Mouse (Mus musculus) forebrain, embryonic 14.5 days (tissue): ENCODE results near the gene Dpep1. TPM values are rescaled to one million over a fixed set of nuclear protein-coding genes. Genes with fewer than 3 reads are reported as not detected.
"Not testable (repeated sequence)": the region's sequence is repeated elsewhere in the genome, so short reads cannot be mapped to it uniquely, and the experiment has no call there.

Experiments
- ATAC-seq: fragments of 200-750 bp; cut with Nextera tagmentation; 2 replicates; pipeline ENCODE4 v1.8.0; 2017; ENCODE audit warnings: mild to moderate bottlenecking, moderate library complexity
- DNase-seq: peaks from one replicate; pipeline ENCODE4 v3.0.0-alpha.2; 2015; ENCODE audit warnings: low spot score
- H3K27ac ChIP-seq: fragments of 300-500 bp; sonication (generic); 2 replicates; pipeline ENCODE4 v1.5.1; 2014; ENCODE audit warnings: low read depth, mild to moderate bottlenecking, control low read depth, low read length, moderate library complexity
- H3K27me3 ChIP-seq: fragments of 300-500 bp; sonication (generic); replicated peaks from 2 replicates; pipeline ENCODE4 v1.6.1; 2014; ENCODE audit warnings: low read length, control low read depth, mixed read lengths; ENCODE audit not compliant: control insufficient read depth, insufficient read depth
- H3K36me3 ChIP-seq: fragments of 300-500 bp; sonication (generic); 2 replicates; pipeline ENCODE4 v1.6.1; 2014; ENCODE audit warnings: low read length, control low read depth; ENCODE audit not compliant: control insufficient read depth, insufficient read depth
- H3K4me1 ChIP-seq: fragments of 300-500 bp; sonication (generic); 2 replicates; pipeline ENCODE4 v1.6.1; 2014; ENCODE audit warnings: antibody characterized with exemption, low read length, control low read depth; ENCODE audit not compliant: control insufficient read depth, insufficient read depth
- H3K4me2 ChIP-seq: fragments of 300-500 bp; sonication (generic); 2 replicates; pipeline ENCODE4 v1.6.1; 2014; ENCODE audit warnings: mild to moderate bottlenecking, control low read depth, low read length
- H3K4me3 ChIP-seq: fragments of 300-500 bp; sonication (generic); 2 replicates; pipeline ENCODE4 v1.5.1; 2014; ENCODE audit warnings: low read depth, low read length, control low read depth
- H3K9ac ChIP-seq: fragments of 300-500 bp; sonication (generic); 2 replicates; pipeline ENCODE4 v1.6.1; 2014; ENCODE audit warnings: mild to moderate bottlenecking, low read length, control low read depth, moderate library complexity
- H3K9me3 ChIP-seq: fragments of 300-500 bp; sonication (generic); replicated peaks from 2 replicates; pipeline ENCODE4 v1.6.1; 2016; ENCODE audit warnings: low read length, control low read depth, mixed read lengths; ENCODE audit not compliant: control insufficient read depth
- WGBS: fragments of 180-500 bp; shearing (Covaris S2); extraction: QIAGEN DNeasy Blood & Tissue Kit; methylation state at CpG from one replicate; pipeline ENCODE4 v1.1.7; 2014; 5-methylcytosine and 5-hydroxymethylcytosine counted together
- polyA plus RNA-seq: library from polyadenylated mRNA; unstranded; fragments of >200 nt; fragmentation: Nextera tagmentation; extraction: Ambion mirVana; gene quantifications from 2 replicates; pipeline ENCODE4 v1.2.1, GENCODE M21; 2014

Gene Dpep1
- polyA plus RNA-seq, 1 experiment from 2014 or later, result not detected

DNA sequence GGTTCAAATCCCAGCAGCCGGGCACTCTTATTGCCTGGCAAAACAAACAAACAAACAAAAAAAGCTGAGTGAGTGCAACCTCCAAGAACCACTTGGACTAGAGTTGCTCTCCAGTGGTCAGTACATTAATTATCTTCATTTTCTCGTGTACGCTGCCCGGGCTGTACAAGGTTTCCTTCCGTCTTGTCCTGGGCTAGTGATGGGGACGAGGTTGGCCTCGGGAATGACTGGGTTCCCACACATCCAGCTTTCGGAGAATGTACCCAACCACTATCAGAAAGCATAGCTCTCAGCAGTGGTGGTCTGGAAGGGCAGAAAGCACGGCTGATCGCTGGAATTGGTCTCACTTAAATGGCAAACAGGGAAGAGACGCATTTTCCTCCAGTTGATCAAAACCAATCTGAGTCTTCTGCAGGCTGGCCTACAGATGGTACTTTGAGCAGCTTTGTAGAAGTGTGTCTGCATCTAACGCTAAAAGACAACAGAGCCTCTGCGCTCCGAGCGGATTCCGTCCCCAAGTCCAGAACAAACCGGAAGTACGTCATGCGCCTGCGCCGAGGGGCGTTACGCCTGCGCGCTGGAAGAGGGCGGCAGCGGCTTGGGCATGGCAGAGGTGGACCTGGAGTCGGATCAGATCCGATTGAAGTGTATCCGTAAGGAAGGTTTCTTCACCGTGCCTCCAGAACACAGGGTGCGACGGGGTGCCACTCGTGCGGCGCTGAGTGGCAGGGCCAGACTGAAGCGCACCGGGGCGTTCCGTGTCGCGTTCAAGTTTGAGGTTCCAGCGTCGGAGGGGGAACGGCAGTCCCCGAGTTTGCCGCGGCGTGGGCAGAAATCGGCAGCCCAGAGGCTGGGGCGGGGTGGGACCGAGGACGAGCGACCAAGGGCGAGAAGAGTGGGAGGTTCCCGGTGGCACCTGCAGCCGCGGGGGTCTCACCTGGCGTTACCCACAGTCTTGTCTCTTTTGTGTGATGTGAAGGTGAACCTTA is 38.5 kb downstream of the Dpep1 start, which contains the start of gene Cdk10:
Cdk10 (plus strand) TSS at position 565 of the 989 bp plus-strand sequence.
- Histone ChIP-seq H3K4me3 (peak within 1 kb of the TSS; percentile 82), H3K36me3 (peaks cover 31% of the 10 kb centered on the region), H3K4me2 (peak within 1 kb of the TSS; percentile 66), H3K9ac (peak within 1 kb of the TSS; percentile 77), H3K9me3 (no peaks in the 10 kb centered on the region), H3K4me1 (peaks cover 10% of the 10 kb centered on the region), H3K27ac (peak within 1 kb of the TSS; percentile 72), H3K27me3 (no peaks in the 10 kb centered on the region)
- ATAC-seq (peak; percentile 95), DNase-seq (peak; percentile 95)
- WGBS, result 4% methylated on average over 59 of the region's 59 CpGs

DNA sequence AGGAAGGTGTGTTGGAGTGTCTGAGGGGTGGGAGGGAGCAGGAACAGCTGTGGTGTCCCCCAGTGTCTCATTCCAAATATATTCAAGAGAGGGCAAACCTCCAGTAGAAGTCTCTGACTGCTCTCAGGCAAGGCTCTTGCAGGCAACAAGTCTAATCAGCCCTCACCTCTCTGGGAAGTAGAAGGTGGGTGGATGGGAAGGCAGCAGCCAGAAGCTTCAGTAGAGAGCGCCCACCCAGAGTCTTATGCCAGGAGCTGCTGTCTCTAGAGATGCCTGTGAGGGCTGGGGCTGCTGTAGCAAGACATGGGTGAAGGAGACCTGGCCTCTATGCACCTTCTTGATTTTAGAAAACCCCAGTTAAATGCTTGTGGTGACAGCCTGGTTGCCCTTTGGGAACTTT is 42.4 kb downstream of the Dpep1 start:
- Histone ChIP-seq H3K4me1 (peaks cover 10% of the 10 kb centered on the region), H3K4me3 (no peak overlapping the region), H3K27me3 (no peaks in the 10 kb centered on the region), H3K36me3 (peaks cover 31% of the 10 kb centered on the region), H3K27ac (no peak overlapping the region), H3K4me2 (no peak overlapping the region), H3K9me3 (no peaks in the 10 kb centered on the region), H3K9ac (no peak overlapping the region)
- no peak for ATAC-seq
- 100% methylated on average over 1 of the region's 1 CpGs for WGBS
- DNase-seq, result no peak

GRCm38 (mm10) chr8:123230326-123230725 is 44.3 kb downstream of the Dpep1 start:
- WGBS, result 83% methylated on average over 9 of the region's 11 CpGs
- H3K9ac ChIP-seq, DNase-seq, H3K27ac ChIP-seq, ATAC-seq, H3K4me3 ChIP-seq, H3K4me2 ChIP-seq, H3K4me1 ChIP-seq, H3K9me3 ChIP-seq: not testable (repeated sequence)
- H3K36me3 ChIP-seq, result peaks cover 31% of the 10 kb centered on the region
- peaks cover 12% of the 10 kb centered on the region for H3K27me3 ChIP-seq

DNA sequence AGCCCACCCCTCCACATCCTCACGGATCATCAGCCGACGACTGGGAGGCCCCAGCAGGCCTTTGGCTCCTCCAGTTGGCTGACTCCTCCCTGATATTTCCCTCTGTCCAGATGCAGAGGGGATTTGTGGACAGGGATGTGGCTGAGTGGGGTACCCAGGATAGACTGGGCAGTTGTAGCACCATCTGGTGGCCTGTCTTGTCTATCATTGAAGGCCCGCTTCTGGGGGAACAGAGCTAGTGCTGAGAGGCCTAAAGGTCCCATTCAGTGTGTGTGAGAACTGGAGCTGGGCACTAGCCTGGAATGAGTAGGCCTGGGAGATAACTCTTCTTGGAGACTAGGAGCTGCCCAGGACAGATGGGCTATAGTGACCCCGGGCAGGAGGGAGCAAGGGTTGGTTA is 45.7 kb downstream of the Dpep1 start:
- Histone ChIP-seq H3K27ac (no peak overlapping the region), H3K4me2 (no peak overlapping the region), H3K36me3 (peaks cover 27% of the 10 kb centered on the region), H3K4me3 (no peak overlapping the region), H3K9ac (no peak overlapping the region), H3K27me3 (peaks cover 22% of the 10 kb centered on the region), H3K4me1 (peaks cover 7% of the 10 kb centered on the region), H3K9me3 (no peaks in the 10 kb centered on the region)
- 60% methylated on average over 5 of the region's 5 CpGs for WGBS
- ATAC-seq, result no peak
- no peak for DNase-seq

- H3K4me2 ChIP-seq, result no peak overlapping the region
- no peak overlapping the region for H3K9ac ChIP-seq
These were observed 46.5 kb downstream of the Dpep1 start for GRCm38 (mm10) chr8:123232553-123232952.

DNA sequence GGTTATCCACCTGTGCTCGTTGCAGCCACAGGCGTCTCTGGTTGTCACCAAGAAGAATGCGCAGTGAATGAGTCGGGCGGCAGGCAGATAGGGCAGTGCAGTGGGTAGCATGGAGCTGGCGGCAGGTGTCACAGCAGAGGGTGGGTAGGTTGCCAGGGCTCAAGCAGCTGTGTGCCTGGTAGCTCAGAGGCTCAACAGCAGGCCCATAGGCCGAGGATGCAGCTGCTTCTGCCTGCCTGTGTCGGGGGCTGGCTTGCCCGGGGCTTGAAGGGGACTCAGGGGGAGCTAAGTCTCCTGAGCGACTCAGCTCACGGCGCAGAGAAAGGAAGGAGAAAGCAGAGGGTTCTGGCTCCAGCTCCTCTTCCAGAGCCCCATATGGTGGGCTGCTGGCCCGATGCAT is 47.3 kb downstream of the Dpep1 start:
- ATAC-seq, result no peak
- H3K9ac ChIP-seq, result no peak overlapping the region
- H3K4me2 ChIP-seq, result no peak overlapping the region
- WGBS, result 62% methylated on average over 13 of the region's 13 CpGs
- H3K4me1 ChIP-seq, result peaks cover 7% of the 10 kb centered on the region
- no peaks in the 10 kb centered on the region for H3K9me3 ChIP-seq
- H3K27ac ChIP-seq, result no peak overlapping the region
- no peak for DNase-seq
- peaks cover 22% of the 10 kb centered on the region for H3K27me3 ChIP-seq
- H3K36me3 ChIP-seq, result peaks cover 11% of the 10 kb centered on the region; the same call in 1 of the 2 replicates
- no peak overlapping the region for H3K4me3 ChIP-seq

More at GRCm38 (mm10) chr8:123232553-123232952, 46.5 kb downstream of the Dpep1 start:
- DNase-seq (no peak), ATAC-seq (no peak)
- Histone ChIP-seq H3K4me3 (no peak overlapping the region), H3K27me3 (peaks cover 22% of the 10 kb centered on the region), H3K4me1 (peaks cover 7% of the 10 kb centered on the region), H3K9me3 (no peaks in the 10 kb centered on the region), H3K27ac (no peak overlapping the region), H3K36me3 (peaks cover 19% of the 10 kb centered on the region)
- 44% methylated on average over 7 of the region's 7 CpGs for WGBS

- Histone ChIP-seq H3K9me3 (no peaks in the 10 kb centered on the region), H3K4me3 (no peak overlapping the region), H3K4me1 (peaks cover 7% of the 10 kb centered on the region), H3K9ac (no peak overlapping the region), H3K36me3 (peaks cover 7% of the 10 kb centered on the region; the same call in 1 of the 2 replicates), H3K4me2 (no peak overlapping the region), H3K27ac (no peak overlapping the region), H3K27me3 (peaks cover 22% of the 10 kb centered on the region)
- WGBS, result 81% methylated on average over 11 of the region's 11 CpGs
- DNase-seq (no peak), ATAC-seq (no peak)
These were observed 47.7 kb downstream of the Dpep1 start for GRCm38 (mm10) chr8:123233760-123234159.

- Histone ChIP-seq H3K9ac (peak overlapping the region; percentile 56), H3K27ac (no peak overlapping the region), H3K4me1 (peaks cover 7% of the 10 kb centered on the region), H3K36me3 (no peaks in the 10 kb centered on the region), H3K9me3 (no peaks in the 10 kb centered on the region), H3K4me3 (peak overlapping the region; percentile 36), H3K4me2 (peak overlapping the region; percentile 68), H3K27me3 (peaks cover 22% of the 10 kb centered on the region)
- 27% methylated on average over 13 of the region's 13 CpGs for WGBS
- peak; percentile 52 for DNase-seq
- no peak; the same call in 1 of the 2 replicates for ATAC-seq
These were observed 49.0 kb downstream of the Dpep1 start for GRCm38 (mm10) chr8:123234918-123235519.
